Mouse (Mus musculus) brain, embryonic 14.5 days (tissue): ENCODE data around the gene Fyttd1.

Experiments
- CTCF ChIP-seq: fragments of 200-500 bp; IDR thresholded peaks from 2 replicates; pipeline ENCODE4 v1.5.1; 2012; ENCODE audit warnings: inconsistent platforms, mild to moderate bottlenecking, moderate library complexity, borderline replicate concordance; ENCODE audit not compliant: insufficient read depth, insufficient read length; ENCODE audit errors: extremely low read depth
- POLR2A ChIP-seq: fragments of 200-500 bp; IDR thresholded peaks from 2 replicates; pipeline ENCODE4 v1.6.1; 2012; ENCODE audit warnings: mild to moderate bottlenecking, inconsistent platforms, borderline replicate concordance; ENCODE audit not compliant: poor library complexity, insufficient read depth, insufficient read length, severe bottlenecking; ENCODE audit errors: extremely low read depth

- TF ChIP-seq POLR2A (no peak), CTCF (no peak)
Measured at GRCm38 (mm10) chr16:32945379-32945778, 68.1 kb downstream of the Fyttd1 start.
